Mouse (Mus musculus): ENCODE measurements at regions not wholly inside any gene's neighbourhood (a gene's known extent, or its start where the extent isn't known, plus 50 kb on each side); places are given as distances from the start of the nearest gene placed in this dataset.

GRCm38 (mm10) chr9:80681709-80682108, 216.4 kb upstream of the Impg1 start:
- H3K27me3 ChIP-seq (replicated peaks; ENCODE audit: low read depth, poor library complexity, severe bottlenecking) = no peaks in the 10 kb centered on the region
- WGBS = 92% methylated on average over 2 of the region's 2 CpGs
- no peaks in the 10 kb centered on the region for H3K36me3 ChIP-seq (replicated peaks)
- H3K4me1 ChIP-seq = no peaks in the 10 kb centered on the region
- no peak overlapping the region for H3K4me3 ChIP-seq
- no peak overlapping the region for H3K27ac ChIP-seq (replicated peaks)
- H3K9me3 ChIP-seq = no peaks in the 10 kb centered on the region
- DNase-seq (ENCODE audit: low spot score) = no peak

GRCm38 (mm10) chr9:80671483-80671882, 206.2 kb upstream of the Impg1 start:
- H3K9me3 ChIP-seq = no peaks in the 10 kb centered on the region
- no peak for DNase-seq (ENCODE audit: low spot score)
- 80% methylated on average over 1 of the region's 1 CpGs for WGBS

GRCm38 (mm10) chr9:80668575-80669248, 203.4 kb upstream of the Impg1 start:
- 80% methylated on average over 5 of the region's 5 CpGs for WGBS
- H3K36me3 ChIP-seq (replicated peaks) = no peaks in the 10 kb centered on the region
- no peaks in the 10 kb centered on the region for H3K9me3 ChIP-seq
- no peaks in the 10 kb centered on the region for H3K27me3 ChIP-seq (replicated peaks; ENCODE audit: low read depth, poor library complexity, severe bottlenecking)
- H3K4me3 ChIP-seq = no peak overlapping the region
- DNase-seq (ENCODE audit: low spot score) = no peak
- no peaks in the 10 kb centered on the region for H3K4me1 ChIP-seq
- no peak overlapping the region for H3K27ac ChIP-seq (replicated peaks)

More at GRCm38 (mm10) chr9:80671483-80671882, 206.2 kb upstream of the Impg1 start:
- Histone ChIP-seq H3K36me3 (replicated peaks) (no peaks in the 10 kb centered on the region), H3K27ac (replicated peaks) (no peak overlapping the region), H3K4me1 (no peaks in the 10 kb centered on the region), H3K4me3 (no peak overlapping the region), H3K27me3 (replicated peaks; ENCODE audit: low read depth, poor library complexity, severe bottlenecking) (no peaks in the 10 kb centered on the region)

GRCm38 (mm10) chr9:80658755-80659154, 193.5 kb upstream of the Impg1 start:
- H3K27me3 ChIP-seq (replicated peaks; ENCODE audit: low read depth, poor library complexity, severe bottlenecking) = no peaks in the 10 kb centered on the region
- no peaks in the 10 kb centered on the region for H3K36me3 ChIP-seq (replicated peaks)
- no peak for DNase-seq (ENCODE audit: low spot score)
- H3K4me1 ChIP-seq = no peaks in the 10 kb centered on the region
- H3K27ac ChIP-seq (replicated peaks) = no peak overlapping the region
- 83% methylated on average over 1 of the region's 1 CpGs for WGBS
- H3K4me3 ChIP-seq = no peak overlapping the region
- no peaks in the 10 kb centered on the region for H3K9me3 ChIP-seq

- Histone ChIP-seq H3K27ac (replicated peaks) (no peak overlapping the region), H3K9me3 (no peaks in the 10 kb centered on the region), H3K4me1 (no peaks in the 10 kb centered on the region), H3K27me3 (replicated peaks; ENCODE audit: low read depth, poor library complexity, severe bottlenecking) (no peaks in the 10 kb centered on the region), H3K36me3 (replicated peaks) (no peaks in the 10 kb centered on the region), H3K4me3 (no peak overlapping the region)
- WGBS = 88% methylated on average over 3 of the region's 3 CpGs
- no peak for DNase-seq (ENCODE audit: low spot score)
Measured at GRCm38 (mm10) chr9:80615114-80615513, 149.8 kb upstream of the Impg1 start.

GRCm38 (mm10) chr9:80600019-80600418, 134.7 kb upstream of the Impg1 start:
- no peak for DNase-seq (ENCODE audit: low spot score)
- Histone ChIP-seq H3K4me1 (no peaks in the 10 kb centered on the region), H3K4me3 (no peak overlapping the region), H3K9me3 (no peaks in the 10 kb centered on the region), H3K27me3 (replicated peaks; ENCODE audit: low read depth, poor library complexity, severe bottlenecking) (no peaks in the 10 kb centered on the region), H3K36me3 (replicated peaks) (no peaks in the 10 kb centered on the region), H3K27ac (replicated peaks) (no peak overlapping the region)

- Histone ChIP-seq H3K4me3 (no peak overlapping the region), H3K27me3 (replicated peaks; ENCODE audit: low read depth, poor library complexity, severe bottlenecking) (no peaks in the 10 kb centered on the region), H3K4me1 (no peaks in the 10 kb centered on the region), H3K36me3 (replicated peaks) (no peaks in the 10 kb centered on the region), H3K9me3 (no peaks in the 10 kb centered on the region), H3K27ac (replicated peaks) (no peak overlapping the region)
- 71% methylated on average over 4 of the region's 4 CpGs for WGBS
- DNase-seq (ENCODE audit: low spot score) = no peak
Measured at GRCm38 (mm10) chr9:80565388-80566024, 100.2 kb upstream of the Impg1 start.

DNA sequence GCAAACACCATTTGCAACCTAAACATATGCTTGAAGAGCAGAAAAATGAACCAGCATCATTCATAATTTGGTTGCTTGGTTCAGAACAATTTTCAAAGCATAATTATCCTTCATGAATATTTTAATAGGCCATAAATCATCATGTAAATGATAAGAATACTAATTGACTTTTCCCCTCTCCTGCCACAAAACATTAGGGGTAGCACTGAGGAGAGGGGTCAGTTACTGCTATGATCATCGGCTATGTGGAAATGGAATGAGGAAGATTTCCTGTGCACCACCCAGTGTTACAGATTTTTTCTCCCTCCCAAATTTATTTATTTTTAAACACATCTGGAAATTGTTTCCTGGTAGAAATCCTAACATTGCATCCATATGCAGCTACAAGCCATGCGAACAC, 98.4 kb upstream of the Impg1 start:
- no peak overlapping the region for H3K4me3 ChIP-seq
- no peaks in the 10 kb centered on the region for H3K9me3 ChIP-seq
- no peaks in the 10 kb centered on the region for H3K27me3 ChIP-seq (replicated peaks; ENCODE audit: low read depth, poor library complexity, severe bottlenecking)
- no peak for DNase-seq (ENCODE audit: low spot score)
- no peaks in the 10 kb centered on the region for H3K36me3 ChIP-seq (replicated peaks)
- 82% methylated on average over 2 of the region's 2 CpGs for WGBS
- H3K27ac ChIP-seq (replicated peaks) = no peak overlapping the region
- H3K4me1 ChIP-seq = no peaks in the 10 kb centered on the region

DNA sequence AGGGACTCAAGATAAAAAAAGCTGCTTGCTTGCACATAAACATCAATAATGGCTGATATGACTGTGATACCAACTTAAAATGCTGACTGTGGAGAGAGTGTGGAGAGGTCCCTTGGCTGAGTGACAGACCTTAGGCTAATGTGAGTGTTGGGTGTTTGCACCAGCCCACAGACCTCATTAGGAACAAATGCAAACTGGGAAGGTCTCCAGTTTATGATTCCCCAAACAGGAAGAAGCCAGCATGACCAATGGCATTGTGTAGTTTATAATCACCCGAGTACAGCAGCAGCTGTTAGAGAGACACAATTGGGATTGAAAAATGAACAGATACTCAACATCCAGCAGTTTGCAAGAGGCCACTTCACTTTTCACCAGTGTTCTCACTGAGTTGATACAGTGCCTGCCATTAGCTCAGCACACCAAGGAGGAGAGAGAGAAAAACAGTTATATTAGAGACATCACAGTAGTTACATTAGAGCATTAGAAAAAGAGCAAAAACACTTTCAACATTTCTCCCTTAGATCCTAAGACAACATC, 90.3 kb upstream of the Impg1 start:
- Histone ChIP-seq H3K27me3 (replicated peaks; ENCODE audit: low read depth, poor library complexity, severe bottlenecking) (no peaks in the 10 kb centered on the region), H3K36me3 (replicated peaks) (no peaks in the 10 kb centered on the region), H3K27ac (replicated peaks) (no peak overlapping the region), H3K4me1 (no peaks in the 10 kb centered on the region), H3K9me3 (no peaks in the 10 kb centered on the region), H3K4me3 (no peak overlapping the region)
- 64% methylated on average over 1 of the region's 1 CpGs for WGBS
- no peak for DNase-seq (ENCODE audit: low spot score)
